Mouse (Mus musculus): ENCODE data around the gene Snrk.
"Not testable (repeated sequence)": the region's sequence is repeated elsewhere in the genome, so short reads cannot be mapped to it uniquely, and the experiment has no call there.

Gene Snrk

DNA sequence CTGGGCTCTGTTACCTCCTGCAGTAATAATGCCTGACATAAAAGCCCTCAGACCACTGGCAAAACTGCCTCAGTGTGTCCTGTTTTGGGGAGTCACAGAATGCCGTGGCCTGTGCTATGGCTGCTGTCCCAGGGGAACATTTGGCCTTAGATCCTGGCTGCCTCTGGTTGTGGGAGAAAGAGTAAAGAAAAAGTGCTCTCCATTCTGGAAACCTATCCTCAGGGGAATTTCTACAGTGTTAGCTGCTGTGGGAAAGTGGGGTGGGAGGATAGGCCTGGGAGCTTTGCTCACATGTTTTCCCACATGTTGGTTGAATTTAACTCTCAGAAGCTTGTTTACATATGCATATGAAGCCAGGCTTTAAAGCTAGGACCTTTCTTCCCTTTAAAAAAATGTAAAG is 26.2 kb downstream of the Snrk start:
- no peak for DNase-seq (ENCODE audit: low spot score)

DNA sequence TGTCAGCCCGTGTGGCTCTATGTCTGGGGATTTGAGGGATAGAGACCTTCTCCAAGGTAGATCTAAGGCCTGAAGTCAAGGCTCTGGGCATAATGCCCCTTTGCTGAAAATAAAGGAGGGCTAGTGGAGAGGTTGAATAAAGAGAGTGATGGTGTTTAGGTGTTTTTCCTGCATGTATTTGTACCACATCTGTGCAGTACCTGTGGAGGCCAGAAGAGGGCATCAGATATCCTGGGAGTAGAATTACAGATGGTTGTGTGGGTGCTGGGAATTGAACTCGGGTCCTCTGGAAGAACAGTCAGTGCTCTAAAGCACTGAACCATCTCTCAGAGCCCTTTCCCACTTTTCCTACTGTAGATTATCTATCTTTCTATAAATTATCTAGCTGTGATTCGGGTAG is 27.7 kb downstream of the Snrk start:
- no peak for DNase-seq (ENCODE audit: low spot score)

DNA sequence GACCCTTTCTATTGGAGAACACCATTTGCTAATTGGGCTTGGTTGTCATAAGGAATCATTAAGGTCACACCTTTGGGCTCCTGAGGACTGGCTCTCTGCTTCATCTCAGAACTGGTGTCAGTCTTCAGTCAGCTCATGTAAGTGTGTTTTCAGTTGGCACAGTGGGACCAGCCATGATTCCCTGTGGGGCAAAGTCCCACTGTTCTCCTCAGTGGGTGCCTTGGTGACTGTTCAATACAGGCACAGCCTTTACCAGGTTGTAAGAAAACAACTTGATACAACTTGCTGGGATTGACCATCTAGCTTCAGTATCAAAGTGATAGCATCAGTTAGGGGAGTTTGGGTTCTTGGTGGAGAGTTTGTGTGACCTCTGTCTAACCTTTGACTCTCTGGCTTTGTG is 28.6 kb downstream of the Snrk start:
- no peak for DNase-seq (ENCODE audit: low spot score)

DNA sequence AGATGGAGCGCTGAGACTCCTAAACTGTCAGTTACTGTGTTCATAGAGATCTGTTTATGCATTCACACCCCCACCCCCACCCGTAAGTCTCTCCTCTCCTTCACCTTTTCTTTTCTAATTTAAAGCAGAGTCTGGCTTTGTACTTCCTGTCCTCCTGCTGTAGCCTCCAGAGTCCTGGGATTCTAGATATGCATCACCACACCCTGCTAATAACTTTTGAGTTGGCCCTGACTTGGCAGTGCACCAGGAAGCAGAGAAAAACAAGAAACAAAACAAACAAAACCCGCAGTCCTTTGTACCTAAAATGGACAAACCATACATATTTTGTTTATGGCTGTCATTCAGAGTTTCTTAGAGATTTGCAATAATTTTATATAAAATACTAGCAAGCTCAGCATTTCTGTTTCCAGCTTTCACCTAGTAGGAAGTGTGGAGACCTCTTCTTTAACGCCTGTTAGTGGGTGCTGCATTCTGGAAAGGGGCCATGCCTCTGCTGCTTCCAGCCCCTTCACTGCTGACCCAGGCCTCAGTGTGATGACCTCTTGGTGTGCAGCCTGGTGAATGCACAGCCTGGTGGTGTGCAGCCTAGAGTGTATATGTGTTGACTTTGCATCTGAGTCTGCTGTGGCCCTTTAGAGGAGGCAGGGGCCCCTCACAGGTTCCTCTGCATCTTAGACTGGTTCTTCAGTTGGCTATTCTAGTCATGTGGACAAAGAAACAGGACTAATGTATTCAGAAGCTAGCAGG is 29.2 kb downstream of the Snrk start:
- no peak for DNase-seq (ENCODE audit: low spot score)

DNA sequence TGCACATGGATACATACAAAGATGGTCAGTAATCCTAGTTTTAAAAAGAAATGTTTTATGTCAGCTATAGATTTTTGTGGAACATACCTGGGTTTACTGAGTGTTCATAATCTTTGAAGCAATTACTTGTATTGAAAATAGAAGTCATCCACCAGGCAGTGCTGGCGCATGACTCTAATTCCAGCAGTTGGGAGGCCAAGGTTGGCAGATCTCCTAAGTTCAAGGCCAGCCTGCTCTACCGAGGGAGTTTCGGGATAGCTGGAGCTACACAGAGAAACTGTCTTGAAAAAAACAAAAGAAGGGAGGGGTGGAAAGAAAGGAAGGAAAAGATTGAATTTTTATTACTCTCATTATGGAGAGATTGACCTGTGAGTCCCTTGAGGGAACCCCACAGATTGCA is 31.3 kb downstream of the Snrk start:
- DNase-seq (ENCODE audit: low spot score) = no peak

DNA sequence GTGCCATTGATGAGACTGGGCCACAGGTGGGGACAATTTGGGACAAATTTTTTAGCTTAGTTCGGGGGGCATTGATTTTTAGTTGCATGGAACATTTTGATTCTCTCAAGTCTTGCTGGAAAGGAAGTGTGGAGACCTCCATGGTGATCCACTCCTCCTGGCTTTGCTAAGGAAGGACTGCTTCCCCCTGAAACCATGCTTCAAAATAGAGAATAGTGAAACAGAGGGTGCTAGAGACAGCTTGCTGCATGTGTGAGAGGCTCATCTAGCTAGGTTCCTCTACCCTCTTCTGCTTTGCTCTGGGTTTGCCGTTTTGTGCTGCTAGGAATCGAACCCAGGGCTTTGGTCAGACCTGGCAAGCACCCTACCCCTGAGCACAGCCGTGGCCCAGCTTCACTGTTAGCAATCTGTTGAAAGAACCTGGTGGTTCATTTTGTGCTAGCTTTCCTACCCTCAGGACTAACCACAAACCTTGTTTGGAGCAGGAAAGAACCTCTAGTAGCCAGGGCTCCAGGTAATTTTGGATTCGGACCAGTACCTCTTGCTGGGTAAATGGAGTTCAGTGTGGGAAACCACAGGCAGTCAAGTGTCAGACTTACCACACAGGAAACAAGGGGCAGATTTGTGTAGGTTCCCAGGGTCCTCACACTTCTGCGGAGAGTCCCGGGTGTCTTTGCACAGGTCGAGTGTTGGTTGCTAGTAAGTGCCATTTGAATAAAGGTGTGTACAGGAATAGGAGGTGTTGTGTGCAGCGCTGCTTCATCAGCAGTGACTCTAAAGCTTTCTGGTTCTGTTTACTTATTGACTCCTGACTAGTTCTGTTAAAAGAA is 33.1 kb downstream of the Snrk start:
- peak; percentile 58 for DNase-seq (ENCODE audit: low spot score)

DNA sequence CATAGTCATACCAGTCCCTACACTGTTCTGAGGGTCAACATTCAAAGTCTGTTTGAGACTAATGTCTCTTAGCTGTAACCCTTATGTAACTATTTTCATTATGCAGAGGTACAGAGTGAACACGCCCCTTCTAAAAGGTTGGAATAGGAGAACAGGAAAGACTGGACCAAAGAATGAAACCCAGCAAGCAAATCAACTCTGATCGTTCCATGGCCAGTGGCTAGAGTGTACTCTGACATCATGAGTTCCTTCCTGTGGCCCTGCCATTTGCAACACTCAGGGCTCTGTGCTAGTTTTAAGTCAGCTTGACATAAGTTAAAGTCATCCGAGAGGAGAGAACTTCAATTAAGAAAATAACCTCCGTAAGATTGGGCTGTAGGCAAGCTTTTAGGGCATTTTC is 35.0 kb downstream of the Snrk start:
- DNase-seq (ENCODE audit: low spot score) = no peak

DNA sequence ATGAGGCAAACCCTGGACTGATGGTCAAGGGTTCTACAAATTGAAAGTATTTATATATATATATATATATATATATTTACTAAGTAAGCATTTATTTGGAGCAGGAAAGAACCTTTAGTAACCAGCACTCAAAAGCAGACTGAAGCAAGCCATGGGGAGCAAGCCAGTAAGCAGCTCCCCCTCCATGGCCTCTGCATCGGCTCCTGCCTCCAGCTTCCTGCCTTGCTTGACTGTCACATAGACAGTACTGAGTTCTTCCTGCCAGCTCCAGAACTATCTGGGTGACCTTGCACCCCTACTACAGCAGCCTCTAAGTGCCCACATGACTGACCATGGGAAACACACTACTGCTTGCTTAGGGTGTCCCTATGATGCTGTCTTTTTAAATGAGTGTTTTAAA is 35.4 kb downstream of the Snrk start:
- DNase-seq (ENCODE audit: low spot score) = no peak

DNA sequence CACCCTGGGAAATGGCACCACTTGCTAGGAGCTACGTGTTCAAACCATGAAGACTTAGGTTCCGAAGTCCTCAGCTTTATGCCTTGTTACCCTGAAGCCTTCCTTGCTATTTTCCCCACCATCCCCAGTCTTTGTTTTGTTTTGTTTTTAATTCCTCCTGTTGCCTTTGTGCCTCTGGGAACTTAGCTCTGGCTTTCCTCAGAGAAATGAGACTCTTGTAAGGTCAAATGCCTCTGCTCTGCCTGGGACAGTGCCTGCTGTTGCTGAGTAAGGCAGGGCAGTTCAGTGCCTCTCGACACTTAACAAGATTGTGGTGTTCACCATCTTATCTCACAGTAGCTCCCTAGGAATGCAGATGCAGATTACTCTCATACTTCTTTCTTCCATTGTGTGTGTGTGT is 36.4 kb downstream of the Snrk start:
- no peak for DNase-seq (ENCODE audit: low spot score)

DNA sequence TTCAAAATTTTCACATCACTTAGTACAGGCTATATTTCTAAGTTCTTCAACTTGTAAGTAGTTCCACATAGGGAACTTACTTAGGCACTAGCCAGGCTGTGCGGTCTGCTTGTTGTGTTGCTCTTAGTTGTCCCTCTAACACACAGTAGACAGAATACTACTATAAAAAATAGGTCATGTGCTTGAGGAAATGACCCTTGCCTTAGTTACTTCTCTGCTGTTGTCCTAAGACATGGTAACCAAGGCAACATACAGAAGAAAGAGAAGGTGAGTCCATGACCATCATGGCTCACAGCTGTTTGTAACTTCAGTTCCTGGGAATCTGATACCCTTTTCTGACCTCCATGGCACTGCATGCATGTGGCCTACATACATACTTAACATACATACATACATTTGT is 38.1 kb downstream of the Snrk start:
- no peak for DNase-seq (ENCODE audit: low spot score)

DNA sequence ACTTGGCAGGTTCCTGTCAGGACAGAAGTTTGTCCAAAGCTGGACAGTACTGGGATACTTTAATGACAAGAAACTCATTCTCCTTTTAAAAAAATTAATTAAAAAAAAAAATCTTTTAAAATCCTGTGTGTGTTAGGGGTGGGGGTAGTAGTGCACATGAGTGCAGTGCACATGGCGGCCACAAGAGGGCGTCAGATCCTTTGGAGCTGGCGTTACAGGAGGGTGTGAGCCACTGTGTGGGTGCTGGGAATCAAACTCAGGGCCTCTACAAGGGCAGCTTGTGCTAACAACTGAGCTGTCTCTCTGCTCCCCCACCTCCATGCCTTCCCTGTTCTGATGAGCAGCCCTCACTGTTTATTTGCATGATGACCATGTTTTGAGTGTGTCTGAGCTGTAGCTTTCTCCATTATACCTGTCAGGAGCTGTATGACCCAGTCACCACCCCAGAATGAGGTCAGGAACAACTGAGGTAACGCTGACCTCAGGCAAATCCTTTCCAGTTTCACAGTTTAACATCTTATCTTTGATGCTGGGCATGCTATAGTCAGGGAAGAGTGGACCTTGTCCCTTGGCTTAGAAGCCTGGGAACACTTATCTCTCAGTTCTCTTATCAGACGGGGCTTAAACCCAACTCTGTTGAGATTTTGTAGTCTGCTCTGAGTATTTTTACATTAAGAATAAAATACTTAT is 39.5 kb downstream of the Snrk start:
- DNase-seq (ENCODE audit: low spot score) = no peak

DNA sequence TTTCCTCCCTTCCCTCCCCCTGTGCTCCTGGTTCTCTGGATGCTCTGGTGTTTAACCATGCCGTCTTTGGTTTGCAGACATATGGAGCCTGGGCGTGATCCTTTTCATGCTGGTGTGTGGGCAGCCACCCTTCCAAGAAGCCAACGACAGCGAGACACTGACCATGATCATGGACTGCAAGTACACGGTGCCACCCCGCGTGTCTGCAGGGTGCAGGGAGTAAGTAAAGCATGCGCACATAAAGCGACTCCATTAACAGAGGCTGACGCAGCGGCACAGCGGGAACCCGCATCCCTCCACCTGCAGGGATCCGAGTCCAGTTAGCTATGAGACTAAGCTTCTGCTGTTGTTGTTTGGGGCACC is 40.0 kb downstream of the Snrk start:
- DNase-seq (ENCODE audit: low spot score) = no peak

DNA sequence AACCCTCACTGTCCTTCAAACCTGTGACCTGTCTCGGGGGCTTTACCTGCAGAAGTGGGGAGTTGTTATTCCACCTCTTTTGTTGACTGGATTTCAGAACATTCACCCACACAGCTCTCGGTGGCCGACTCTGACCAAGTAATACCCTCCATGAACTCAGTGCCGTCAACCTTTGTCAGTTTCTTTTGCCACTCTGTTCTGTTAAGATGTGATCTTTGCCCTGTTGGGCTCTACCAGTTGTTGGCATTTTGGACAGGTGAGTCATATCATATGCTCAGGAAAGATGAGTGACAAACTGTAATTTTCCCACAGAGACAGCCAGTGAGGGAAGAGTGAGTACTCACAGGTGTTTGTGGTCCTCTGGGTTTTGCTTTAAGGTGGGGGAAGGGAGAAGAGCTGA is 47.5 kb downstream of the Snrk start:
- DNase-seq (ENCODE audit: low spot score) = no peak

DNA sequence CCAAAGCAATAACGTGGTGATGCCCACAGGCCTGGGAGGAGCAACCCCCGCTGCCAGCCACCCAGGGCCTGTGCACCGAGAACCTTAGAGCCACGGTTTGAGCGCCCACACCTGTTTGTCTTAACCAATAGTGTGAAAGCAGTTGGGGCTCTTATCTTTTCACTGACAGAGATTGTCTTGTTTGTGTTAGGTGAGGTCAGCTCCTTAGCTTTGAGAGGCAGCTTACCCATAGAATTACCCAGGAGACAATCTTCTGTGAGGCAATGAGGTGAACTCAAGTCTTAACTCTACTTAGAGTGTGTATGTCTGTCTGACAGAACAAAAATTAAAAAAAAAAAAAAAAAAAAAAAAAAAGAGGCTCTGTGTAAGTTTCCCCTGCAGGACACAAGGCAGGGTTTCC is 50.7 kb downstream of the Snrk start:
- not testable (repeated sequence) for DNase-seq (ENCODE audit: low spot score)

DNA sequence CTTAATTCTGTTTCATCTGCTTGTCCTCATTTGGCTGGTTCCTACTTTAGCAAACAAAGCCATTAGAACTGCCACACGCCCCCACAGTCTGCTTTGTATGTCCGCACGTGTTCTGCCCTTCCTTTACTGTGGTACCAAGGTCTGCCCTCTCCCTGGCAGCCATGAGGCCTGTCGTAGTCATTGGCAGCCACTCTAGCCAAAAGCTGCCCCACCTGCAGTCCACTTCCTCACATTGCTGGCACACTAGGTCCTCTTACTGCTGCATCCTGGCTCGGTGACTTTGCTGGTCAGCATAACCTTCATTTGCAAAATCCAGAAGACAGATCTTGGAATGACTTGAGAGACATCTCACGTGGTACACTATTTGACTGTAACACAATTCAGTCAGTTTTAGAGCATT is 52.8 kb downstream of the Snrk start:
- DNase-seq (ENCODE audit: low spot score) = no peak

DNA sequence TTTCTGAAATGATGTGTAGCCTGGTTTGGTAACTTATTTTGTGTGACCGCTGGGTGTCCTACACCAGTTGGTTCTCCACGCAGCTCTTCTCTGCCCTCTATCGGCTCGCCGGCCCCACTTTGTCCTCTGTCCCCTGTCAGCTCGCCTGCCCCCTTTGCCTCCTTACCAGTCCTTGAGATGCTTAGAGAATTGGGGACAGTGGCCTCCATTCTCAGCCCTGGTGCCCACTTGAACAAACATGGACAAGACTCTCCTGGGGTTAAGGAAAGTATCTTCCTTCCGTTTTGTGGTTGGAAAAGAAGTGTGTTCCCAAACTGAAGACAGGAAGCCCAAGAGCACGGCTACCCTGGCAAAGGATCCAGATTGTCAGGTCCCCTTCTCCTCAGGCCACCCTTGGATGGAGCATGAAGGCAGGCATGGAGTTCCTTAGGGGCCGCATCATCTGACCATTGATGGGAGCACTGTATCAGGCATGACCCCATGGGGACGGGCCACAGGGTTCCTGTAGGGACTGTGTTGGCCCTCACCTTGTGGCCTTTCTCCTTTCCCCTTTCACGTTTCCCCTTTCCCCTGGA is 55.6 kb downstream of the Snrk start:
- no peak for DNase-seq (ENCODE audit: low spot score)

DNA sequence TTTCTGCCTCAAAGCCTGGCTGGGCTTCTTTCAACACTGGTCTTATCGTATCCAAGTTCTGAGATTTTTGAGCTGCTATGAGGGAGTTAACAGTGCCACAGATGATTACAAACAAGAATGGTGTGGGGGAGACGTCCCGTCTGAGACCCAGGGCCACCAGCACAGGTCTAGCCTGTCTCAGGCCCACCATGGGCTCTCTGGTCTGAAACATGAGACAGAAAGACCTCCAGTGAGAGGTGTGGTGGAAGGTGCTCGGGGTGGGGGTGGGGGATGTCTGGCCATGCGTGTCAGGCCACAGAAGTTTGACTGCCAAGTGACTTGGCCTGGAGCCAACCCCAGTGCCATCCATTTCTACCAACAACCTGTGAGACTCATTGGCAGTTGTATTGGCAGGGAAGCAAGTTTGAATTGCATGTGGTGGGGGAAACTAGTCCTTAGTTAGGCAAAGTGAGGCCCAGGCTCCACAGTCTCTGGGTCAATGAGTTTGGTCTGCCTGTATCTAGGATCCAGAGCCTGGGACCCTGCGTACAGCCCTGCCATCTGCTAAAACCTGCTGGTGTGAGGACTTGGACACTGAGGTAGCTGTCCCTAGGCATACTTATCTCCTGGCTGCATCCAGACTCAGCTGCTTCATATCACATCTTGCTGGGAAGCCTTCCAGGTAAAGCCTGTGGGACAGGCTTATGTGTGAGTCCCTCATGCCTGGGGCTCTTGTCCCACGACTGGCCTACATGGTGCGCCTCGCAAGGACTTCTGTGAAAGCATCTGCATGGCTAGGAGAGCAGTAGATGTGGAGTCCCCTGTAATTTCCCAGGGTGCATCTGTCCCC is 56.6 kb downstream of the Snrk start:
- DNase-seq (ENCODE audit: low spot score) = no peak

DNA sequence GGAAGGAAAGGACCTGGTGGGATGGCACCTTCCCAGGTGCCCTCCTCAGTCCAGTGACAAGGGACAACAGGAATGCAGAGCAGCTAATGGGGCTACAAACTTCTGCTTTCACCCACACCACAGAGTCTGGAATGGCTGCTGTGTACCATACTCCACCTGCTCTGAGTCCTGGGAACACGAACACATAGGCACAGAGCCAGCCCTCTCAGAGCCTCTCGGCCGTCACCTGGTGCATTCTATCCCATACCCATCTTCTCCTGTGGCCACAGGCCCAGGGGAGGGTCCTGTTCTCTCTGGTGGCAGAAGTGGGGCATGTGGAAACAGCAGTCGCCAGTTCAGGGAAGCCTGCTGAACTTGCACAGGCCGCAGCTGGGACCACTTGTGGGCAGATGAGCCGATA is 57.7 kb downstream of the Snrk start:
- no peak for DNase-seq (ENCODE audit: low spot score)

DNA sequence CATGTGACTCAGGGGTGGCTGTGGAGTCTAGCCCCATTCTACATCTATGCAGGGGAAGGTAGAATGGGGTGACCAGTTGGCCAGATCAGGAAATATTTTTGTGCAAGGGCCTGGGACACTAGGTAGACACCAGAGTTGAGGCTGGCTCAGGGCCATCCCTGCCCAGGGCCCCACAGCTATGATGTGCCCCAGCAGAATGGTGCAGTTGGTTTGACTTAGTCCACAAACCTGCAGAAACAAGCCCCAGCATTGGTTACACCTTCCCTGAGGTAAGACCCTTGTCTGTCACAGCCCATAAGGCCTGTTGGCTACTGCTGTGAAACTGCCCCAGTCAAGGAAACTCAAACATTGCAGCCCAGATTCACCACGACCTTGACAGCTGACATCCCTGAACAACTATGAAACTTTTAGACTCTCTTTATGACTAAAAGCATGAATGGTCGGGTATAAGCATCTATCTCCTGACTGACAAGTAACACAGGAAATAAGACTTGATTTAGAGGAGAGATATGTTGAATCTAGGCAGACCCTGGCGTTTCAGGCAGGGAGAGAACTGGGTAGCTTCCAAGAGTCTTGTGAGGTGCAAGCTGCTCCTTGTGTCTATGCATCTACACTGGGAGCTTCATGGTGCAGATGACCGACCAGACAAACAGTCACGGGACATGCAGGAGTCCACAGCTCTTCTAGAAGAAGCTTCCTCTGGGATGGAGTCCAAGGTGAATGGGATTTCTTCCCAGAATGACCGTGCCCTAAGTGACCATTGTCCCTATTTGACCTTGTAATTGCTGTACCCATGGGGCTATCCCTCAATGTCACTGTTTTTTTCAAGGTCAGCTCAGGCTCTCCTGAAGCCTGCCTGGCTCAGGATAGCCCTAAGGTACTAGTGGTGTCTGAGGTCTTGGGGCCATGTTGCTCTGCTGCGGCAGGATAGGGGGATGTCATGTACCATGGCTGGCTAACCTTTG is 60.5 kb downstream of the Snrk start:
- DNase-seq (ENCODE audit: low spot score) = no peak

DNA sequence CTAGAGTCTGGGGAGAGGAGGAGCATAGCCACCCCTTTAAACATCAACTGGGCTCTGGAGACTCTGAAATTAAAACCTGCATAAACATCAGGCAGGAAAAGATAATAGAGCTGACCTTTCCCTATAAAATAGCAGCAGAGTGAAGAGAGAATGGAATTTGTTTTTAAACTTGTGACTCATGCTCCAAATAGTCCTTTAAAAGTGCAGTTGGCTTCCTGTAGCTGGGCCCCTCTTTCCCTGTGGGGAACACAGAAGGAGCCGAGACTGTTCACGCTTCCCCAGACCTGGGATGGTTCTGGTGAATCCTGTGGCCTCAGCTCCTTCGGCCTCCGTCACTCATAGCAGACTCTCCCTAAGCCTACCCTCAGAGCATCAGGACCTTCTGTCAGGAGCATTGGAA is 61.4 kb downstream of the Snrk start:
- no peak for DNase-seq (ENCODE audit: low spot score)

DNA sequence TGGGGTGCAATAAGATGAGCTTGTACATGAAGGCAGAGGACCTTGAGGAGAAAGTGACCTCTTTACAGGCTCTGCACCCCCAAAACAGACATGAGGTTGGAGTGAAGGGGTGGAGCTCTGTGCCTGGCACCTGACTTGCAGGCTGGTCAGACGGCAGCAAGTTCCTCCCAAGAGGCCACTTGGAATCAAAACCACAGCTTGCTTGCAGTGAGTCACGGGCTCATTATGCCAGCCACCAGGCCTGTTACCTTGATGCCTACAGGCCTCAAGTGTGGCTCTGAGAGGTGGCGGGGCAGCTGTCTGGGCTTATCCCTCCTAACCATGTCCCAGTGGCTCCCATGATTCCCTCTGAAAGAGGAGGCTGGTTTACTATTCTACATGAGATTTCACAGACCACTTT is 63.0 kb downstream of the Snrk start:
- DNase-seq (ENCODE audit: low spot score) = no peak
